Mouse (Mus musculus) intestine, embryonic 15.5 days (tissue): Measurements from ENCODE around the gene Trpm3. TPM values are rescaled to one million over a fixed set of nuclear protein-coding genes. Genes with fewer than 3 reads are reported as not detected.
A peak's percentile ranks its signal among the peaks of the same experiment; 100 is the strongest.

Experiments
- ATAC-seq: fragments of 200-750 bp; cut with Nextera tagmentation; 2 replicates; pipeline ENCODE4 v1.8.0; 2017; ENCODE audit warnings: moderate TSS enrichment, moderate library complexity
- H3K27ac ChIP-seq: fragments of 300-500 bp; sonication (generic); 2 replicates; pipeline ENCODE4 v1.5.1; 2015; ENCODE audit warnings: mild to moderate bottlenecking, inconsistent platforms
- H3K27me3 ChIP-seq: fragments of 300-500 bp; sonication (generic); replicated peaks from 2 replicates; pipeline ENCODE4 v1.6.1; 2015; ENCODE audit warnings: inconsistent platforms
- H3K36me3 ChIP-seq: fragments of 300-500 bp; sonication (generic); 2 replicates; pipeline ENCODE4 v1.6.1; 2015; ENCODE audit warnings: inconsistent platforms
- H3K4me1 ChIP-seq: fragments of 300-500 bp; sonication (generic); replicated peaks from 2 replicates; pipeline ENCODE4 v1.6.1; 2015; ENCODE audit warnings: inconsistent platforms
- H3K4me2 ChIP-seq: fragments of 300-500 bp; sonication (generic); replicated peaks from 2 replicates; pipeline ENCODE4 v1.6.1; 2015; ENCODE audit warnings: mild to moderate bottlenecking, inconsistent platforms
- H3K4me3 ChIP-seq: fragments of 300-500 bp; sonication (generic); replicated peaks from 2 replicates; pipeline ENCODE4 v1.5.1; 2015; ENCODE audit warnings: inconsistent platforms
- H3K9ac ChIP-seq: fragments of 300-500 bp; sonication (generic); 2 replicates; pipeline ENCODE4 v1.6.1; 2015; ENCODE audit warnings: inconsistent platforms
- H3K9me3 ChIP-seq: fragments of 300-500 bp; sonication (generic); 2 replicates; pipeline ENCODE4 v1.6.1; 2016; ENCODE audit warnings: inconsistent platforms
- WGBS: fragments of 180-500 bp; shearing (Covaris S2); methylation state at CpG from one replicate; pipeline ENCODE4 v1.1.7; 2015; 5-methylcytosine and 5-hydroxymethylcytosine counted together
- polyA plus RNA-seq: library from polyadenylated mRNA; unstranded; fragments of >200 nt; fragmentation: Nextera tagmentation; extraction: Ambion mirVana; gene quantifications from 2 replicates; pipeline ENCODE4 v1.2.1, GENCODE M21; 2015

Gene Trpm3
- 0.26 and 0.33 TPM in 2 replicates for polyA plus RNA-seq

DNA sequence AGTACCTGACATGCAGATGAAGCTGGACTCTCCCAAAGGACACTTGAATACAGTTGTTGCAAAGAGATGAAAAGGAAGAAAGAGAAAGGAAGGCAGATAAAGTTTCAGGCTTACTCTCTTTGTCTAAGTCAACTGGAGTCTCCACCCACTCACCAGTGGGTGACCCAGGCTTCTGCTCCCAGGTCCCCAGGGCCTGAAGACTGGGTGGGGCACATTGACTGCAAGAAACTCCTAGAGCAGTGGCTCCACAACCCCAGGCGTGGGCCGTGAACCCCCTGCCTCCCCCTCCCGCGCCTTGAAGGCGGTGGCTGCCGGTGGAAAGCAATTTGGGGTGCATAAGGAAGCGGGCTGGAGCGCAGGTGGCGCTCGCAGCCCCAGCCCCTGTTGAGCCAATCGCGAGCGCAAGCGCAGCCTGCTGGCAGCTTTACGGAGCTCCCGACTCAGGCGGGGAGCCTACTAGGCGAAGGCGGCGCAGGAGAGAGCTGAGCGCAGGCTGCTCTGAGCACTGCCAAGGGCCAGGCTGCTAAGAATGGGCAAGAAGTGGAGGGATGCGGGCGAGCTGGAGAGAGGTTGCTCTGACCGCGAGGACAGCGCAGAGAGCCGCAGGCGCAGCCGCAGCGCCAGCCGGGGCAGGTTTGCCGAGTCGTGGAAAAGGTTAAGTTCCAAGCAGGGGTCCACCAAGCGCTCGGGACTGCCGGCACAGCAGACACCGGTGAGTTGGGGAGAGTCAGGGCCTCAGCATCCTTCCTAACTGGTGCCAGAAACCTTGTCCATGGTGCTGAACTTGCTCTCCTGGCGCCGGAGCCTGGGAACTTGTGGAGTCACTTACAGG lies at the start of gene Trpm3:
Gene Trpm3 (plus strand): TSS at position 457 of the 832 bp plus-strand sequence.
- peak; percentile 85 for ATAC-seq
- Histone ChIP-seq H3K4me3 (peak within 1 kb of the TSS; percentile 18), H3K27me3 (0 out of 2 replicates have a peak, but pooled peaks cover 8% of the 10 kb centered on the region), H3K4me1 (peaks cover 5% of the 10 kb centered on the region; the same call in 1 of the 2 replicates), H3K27ac (no peak within 1 kb of the TSS), H3K36me3 (no peaks in the 10 kb centered on the region), H3K9ac (no peak within 1 kb of the TSS), H3K9me3 (no peaks in the 10 kb centered on the region), H3K4me2 (peak within 1 kb of the TSS; percentile 50)
- 2% methylated on average over 39 of the region's 39 CpGs for WGBS

DNA sequence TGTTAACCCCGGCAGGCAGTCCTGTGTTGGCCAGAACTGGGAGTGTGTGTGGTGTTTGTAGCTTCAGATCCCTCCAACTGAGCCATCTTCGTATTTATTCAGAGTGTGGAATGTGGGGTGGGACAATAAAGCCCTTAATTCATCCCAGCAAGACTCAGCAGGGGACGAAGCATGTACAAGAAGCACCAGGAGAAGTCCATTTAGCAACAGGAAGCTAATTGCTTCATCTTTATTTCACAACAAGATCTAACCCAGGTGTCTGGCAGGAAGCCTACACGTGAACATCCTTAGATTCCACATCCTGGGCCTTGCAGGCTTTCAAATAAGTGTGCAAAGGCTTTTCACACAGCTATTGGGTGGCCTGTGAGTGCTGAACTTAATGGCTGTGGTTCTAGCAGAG lies 38.3 kb upstream of the Trpm3 start:
- Histone ChIP-seq H3K9ac (no peak overlapping the region), H3K4me3 (no peak overlapping the region), H3K27me3 (no peaks in the 10 kb centered on the region), H3K36me3 (no peaks in the 10 kb centered on the region), H3K9me3 (no peaks in the 10 kb centered on the region), H3K4me2 (no peak overlapping the region), H3K27ac (no peak overlapping the region), H3K4me1 (no peaks in the 10 kb centered on the region)
- ATAC-seq = no peak
- WGBS = 34% methylated on average over 4 of the region's 4 CpGs

DNA sequence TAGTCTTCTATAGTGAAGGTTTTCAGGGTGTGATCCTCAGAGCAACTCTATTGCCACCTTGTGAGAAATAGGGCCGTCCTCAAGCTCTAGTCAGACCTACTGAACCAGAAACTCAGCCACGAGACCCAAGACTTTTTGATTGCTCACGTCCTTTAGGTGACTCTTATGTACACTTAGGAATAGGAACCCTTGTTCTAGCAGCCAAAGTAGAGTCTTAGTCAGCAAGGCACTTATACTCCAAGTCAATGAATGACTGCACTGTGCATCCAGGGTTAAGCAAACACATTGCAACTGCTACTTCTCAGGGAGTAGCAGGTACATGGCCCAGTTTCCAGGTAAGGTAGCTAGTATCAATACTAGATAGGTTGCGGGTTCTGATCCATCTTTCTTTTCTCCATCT lies 35.0 kb upstream of the Trpm3 start:
- Histone ChIP-seq H3K9me3 (no peaks in the 10 kb centered on the region), H3K4me3 (no peak overlapping the region), H3K4me1 (no peaks in the 10 kb centered on the region), H3K27ac (no peak overlapping the region), H3K36me3 (no peaks in the 10 kb centered on the region), H3K9ac (no peak overlapping the region), H3K27me3 (no peaks in the 10 kb centered on the region), H3K4me2 (no peak overlapping the region)
- no peak for ATAC-seq
- 79% methylated on average over 4 of the region's 4 CpGs for WGBS

- Histone ChIP-seq H3K4me2 (no peak overlapping the region), H3K9me3 (no peaks in the 10 kb centered on the region), H3K27ac (no peak overlapping the region), H3K36me3 (no peaks in the 10 kb centered on the region), H3K4me3 (no peak overlapping the region), H3K9ac (no peak overlapping the region), H3K27me3 (no peaks in the 10 kb centered on the region), H3K4me1 (no peaks in the 10 kb centered on the region)
- no peak for ATAC-seq
- 74% methylated on average over 7 of the region's 7 CpGs for WGBS
Observed at GRCm38 (mm10) chr19:22104848-22105484, 33.9 kb upstream of the Trpm3 start.

DNA sequence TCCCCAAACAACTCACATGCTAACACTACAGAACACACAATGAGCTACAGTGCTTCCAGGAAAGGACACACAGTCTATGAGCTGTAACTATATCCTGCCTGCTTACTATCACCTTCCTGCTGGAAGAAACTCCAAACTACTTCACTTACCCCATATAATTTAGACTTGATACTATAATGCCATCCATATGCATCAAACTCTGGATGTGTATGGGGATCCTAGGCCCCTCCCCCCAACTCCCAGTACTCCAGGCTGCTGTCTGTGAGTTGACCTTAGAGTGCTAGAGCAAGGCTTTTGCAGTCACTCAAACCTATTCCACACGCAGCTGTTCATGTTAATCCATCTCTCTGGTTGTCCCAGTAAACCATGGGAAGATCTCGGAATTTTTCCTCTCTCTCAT lies 33.2 kb upstream of the Trpm3 start:
- 36% methylated on average over 2 of the region's 2 CpGs for WGBS
- no peak overlapping the region for H3K27ac ChIP-seq
- H3K36me3 ChIP-seq = no peaks in the 10 kb centered on the region
- ATAC-seq = no peak
- no peak overlapping the region for H3K4me3 ChIP-seq
- H3K9me3 ChIP-seq = no peaks in the 10 kb centered on the region
- H3K27me3 ChIP-seq = no peaks in the 10 kb centered on the region
- no peaks in the 10 kb centered on the region for H3K4me1 ChIP-seq
- no peak overlapping the region for H3K9ac ChIP-seq
- no peak overlapping the region for H3K4me2 ChIP-seq

GRCm38 (mm10) chr19:22108893-22109463 lies 29.9 kb upstream of the Trpm3 start:
- 90% methylated on average over 8 of the region's 8 CpGs for WGBS
- no peak for ATAC-seq
- Histone ChIP-seq H3K27me3 (no peaks in the 10 kb centered on the region), H3K4me1 (no peaks in the 10 kb centered on the region), H3K4me3 (no peak overlapping the region), H3K9me3 (no peaks in the 10 kb centered on the region), H3K36me3 (no peaks in the 10 kb centered on the region), H3K27ac (no peak overlapping the region), H3K9ac (no peak overlapping the region), H3K4me2 (no peak overlapping the region)

- Histone ChIP-seq H3K9me3 (no peaks in the 10 kb centered on the region), H3K9ac (no peak overlapping the region), H3K4me1 (no peaks in the 10 kb centered on the region), H3K27me3 (no peaks in the 10 kb centered on the region), H3K4me3 (no peak overlapping the region), H3K27ac (no peak overlapping the region), H3K4me2 (no peak overlapping the region), H3K36me3 (no peaks in the 10 kb centered on the region)
- 88% methylated on average over 2 of the region's 2 CpGs for WGBS
- no peak for ATAC-seq
Observed at GRCm38 (mm10) chr19:22120976-22121375, 17.9 kb upstream of the Trpm3 start.

GRCm38 (mm10) chr19:22121631-22122030 lies 17.2 kb upstream of the Trpm3 start:
- H3K36me3 ChIP-seq = no peaks in the 10 kb centered on the region
- no peak for ATAC-seq
- H3K4me2 ChIP-seq = no peak overlapping the region
- no peak overlapping the region for H3K27ac ChIP-seq
- WGBS = 78% methylated on average over 2 of the region's 2 CpGs
- H3K9ac ChIP-seq = no peak overlapping the region
- no peak overlapping the region for H3K4me3 ChIP-seq
- no peaks in the 10 kb centered on the region for H3K9me3 ChIP-seq
- no peaks in the 10 kb centered on the region for H3K4me1 ChIP-seq
- no peaks in the 10 kb centered on the region for H3K27me3 ChIP-seq

DNA sequence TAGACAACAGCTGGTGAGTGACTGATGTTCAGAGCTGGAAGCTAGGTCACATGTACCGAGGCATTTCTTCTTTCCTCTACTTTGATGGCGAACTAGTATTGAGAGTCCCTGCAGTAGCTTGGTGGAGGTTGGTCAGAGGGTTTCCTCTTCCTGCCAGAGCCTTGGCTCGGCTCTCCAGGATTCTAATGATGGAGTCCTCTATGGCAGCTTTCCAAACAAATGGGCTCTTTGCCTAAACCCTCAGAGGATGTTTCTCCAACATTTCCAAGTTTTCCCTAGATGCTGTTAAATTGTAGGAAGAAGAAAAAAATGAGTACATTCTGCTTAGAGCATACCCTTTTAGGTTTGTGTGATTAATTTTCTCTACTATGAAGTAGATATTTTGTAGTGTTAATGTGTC lies 6.2 kb upstream of the Trpm3 start:
- H3K9me3 ChIP-seq = no peaks in the 10 kb centered on the region
- ATAC-seq = no peak
- H3K27ac ChIP-seq = no peak overlapping the region
- no peak overlapping the region for H3K4me2 ChIP-seq
- no peak overlapping the region for H3K4me3 ChIP-seq
- H3K36me3 ChIP-seq = no peaks in the 10 kb centered on the region
- H3K4me1 ChIP-seq = no peaks in the 10 kb centered on the region
- no peaks in the 10 kb centered on the region for H3K27me3 ChIP-seq
- 65% methylated on average over 3 of the region's 3 CpGs for WGBS
- H3K9ac ChIP-seq = no peak overlapping the region

GRCm38 (mm10) chr19:22178549-22178948 lies 39.7 kb downstream of the Trpm3 start:
- H3K9me3 ChIP-seq = no peaks in the 10 kb centered on the region

GRCm38 (mm10) chr19:22179017-22179416 lies 40.2 kb downstream of the Trpm3 start:
- Histone ChIP-seq H3K9me3 (no peaks in the 10 kb centered on the region), H3K4me1 (no peaks in the 10 kb centered on the region), H3K27me3 (no peaks in the 10 kb centered on the region), H3K36me3 (no peaks in the 10 kb centered on the region), H3K9ac (no peak overlapping the region), H3K27ac (no peak overlapping the region), H3K4me2 (no peak overlapping the region), H3K4me3 (no peak overlapping the region)
- ATAC-seq = no peak
- 90% methylated on average over 2 of the region's 2 CpGs for WGBS

More at GRCm38 (mm10) chr19:22178549-22178948, 39.7 kb downstream of the Trpm3 start:
- H3K36me3 ChIP-seq = no peaks in the 10 kb centered on the region
- 81% methylated on average over 4 of the region's 4 CpGs for WGBS
- no peak overlapping the region for H3K27ac ChIP-seq
- no peak overlapping the region for H3K9ac ChIP-seq
- H3K4me2 ChIP-seq = no peak overlapping the region
- H3K4me3 ChIP-seq = no peak overlapping the region
- ATAC-seq = no peak
- no peaks in the 10 kb centered on the region for H3K27me3 ChIP-seq
- no peaks in the 10 kb centered on the region for H3K4me1 ChIP-seq

DNA sequence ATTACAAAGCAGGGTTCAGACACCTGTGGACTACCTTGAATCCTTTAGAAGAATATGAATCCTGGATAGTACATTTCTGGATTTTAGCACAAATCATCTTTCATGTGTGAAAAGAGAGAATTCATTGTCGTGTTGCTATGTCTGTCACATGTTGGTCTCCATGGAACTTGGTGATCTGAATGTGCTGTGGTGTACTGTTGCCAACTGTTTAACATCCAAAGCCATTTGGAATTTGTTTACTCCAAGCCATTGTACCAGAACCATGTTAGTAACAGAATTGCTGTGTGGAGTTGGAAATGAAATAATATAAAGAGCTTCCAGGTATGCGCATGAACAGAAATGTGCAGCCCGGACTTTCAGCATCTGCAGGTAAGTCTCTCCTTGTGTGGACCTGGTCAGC lies 41.3 kb downstream of the Trpm3 start:
- no peak overlapping the region for H3K27ac ChIP-seq
- no peak overlapping the region for H3K4me2 ChIP-seq
- no peaks in the 10 kb centered on the region for H3K4me1 ChIP-seq
- 87% methylated on average over 3 of the region's 3 CpGs for WGBS
- H3K4me3 ChIP-seq = no peak overlapping the region
- no peaks in the 10 kb centered on the region for H3K27me3 ChIP-seq
- no peak for ATAC-seq
- H3K9ac ChIP-seq = no peak overlapping the region
- H3K36me3 ChIP-seq = no peaks in the 10 kb centered on the region
- no peaks in the 10 kb centered on the region for H3K9me3 ChIP-seq
